Mouse (Mus musculus): ENCODE data around the gene Lrmda.

Lrmda gene

DNA sequence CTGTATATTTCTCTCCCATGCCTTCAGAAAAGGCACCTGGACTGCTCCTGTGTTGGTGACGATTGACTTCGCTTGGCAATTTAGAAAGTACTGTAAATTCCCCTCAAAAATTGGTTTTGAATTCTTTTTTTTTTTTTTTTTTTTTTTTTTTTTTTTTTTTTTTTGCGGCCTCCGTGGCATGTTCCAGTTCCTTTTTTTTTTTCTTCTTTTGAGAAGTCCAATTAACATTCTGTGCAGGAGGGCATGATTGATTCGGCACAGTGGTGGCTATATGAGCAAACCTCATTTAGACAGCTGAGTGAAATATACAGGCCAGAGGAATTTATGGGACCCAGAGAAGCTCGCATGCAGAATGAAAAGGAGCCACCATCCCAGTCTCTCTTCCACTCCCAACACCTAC, 288.5 kb downstream of the Lrmda start:
- in situ Hi-C loops (cut with MseI, MboI), result no loop called here

DNA sequence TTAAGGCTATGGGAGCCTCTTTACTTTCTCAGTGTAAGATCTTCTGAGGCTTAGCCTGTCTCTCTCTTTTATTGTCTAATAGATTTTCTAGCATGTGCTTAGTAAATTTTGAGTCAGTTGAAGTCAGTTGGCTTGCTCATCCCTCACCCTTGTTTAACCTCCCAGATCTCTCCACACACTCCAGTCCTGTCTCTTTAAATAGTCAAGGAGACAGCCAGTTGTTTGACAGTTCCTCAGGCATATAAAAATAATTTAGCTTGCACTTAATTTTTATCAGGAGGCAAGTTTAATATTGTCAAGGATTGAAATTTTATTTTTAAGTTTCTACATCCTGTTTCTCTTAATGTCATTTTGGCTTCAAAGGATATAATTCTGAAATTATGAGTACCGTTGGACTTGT, 303.5 kb downstream of the Lrmda start:
- in situ Hi-C loops (cut with MseI, MboI), result no loop called here

DNA sequence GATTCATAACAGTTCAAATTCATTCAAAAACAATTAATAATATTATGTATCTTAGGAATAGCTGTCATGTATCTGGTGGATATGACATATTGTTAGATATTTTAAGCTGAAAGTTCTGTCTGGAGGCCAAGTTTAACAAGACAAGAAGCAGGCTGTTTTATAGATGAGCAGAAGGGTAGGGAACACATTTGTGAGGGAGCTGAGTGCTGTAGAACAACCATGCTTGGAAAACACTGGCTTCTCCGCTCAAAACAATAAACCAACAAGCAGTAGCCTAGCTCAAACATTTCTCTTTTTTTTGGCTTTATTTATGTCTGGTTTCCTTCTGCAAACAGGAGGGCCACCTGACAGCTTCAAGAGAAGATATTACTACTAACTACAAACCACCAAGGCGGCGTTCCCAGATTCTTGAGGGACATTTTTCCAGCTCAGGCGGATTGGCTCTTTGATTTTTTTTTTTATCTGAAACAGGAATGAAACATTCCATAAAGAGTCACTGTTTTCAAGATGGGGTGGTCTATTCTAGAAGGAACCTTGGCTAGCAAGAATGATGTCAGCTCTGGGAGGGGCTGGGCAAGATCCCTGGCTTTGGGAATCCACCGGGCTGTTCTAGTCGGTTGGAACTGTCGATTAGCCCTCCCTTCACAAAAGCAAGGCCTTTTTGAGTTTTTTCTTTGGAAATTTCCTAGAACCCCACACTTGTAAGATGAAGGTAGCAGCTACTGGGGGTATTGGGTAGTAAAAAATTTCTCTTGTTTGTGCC, 304.2 kb downstream of the Lrmda start:
- in situ Hi-C loops (cut with MseI, MboI), result no loop called here

DNA sequence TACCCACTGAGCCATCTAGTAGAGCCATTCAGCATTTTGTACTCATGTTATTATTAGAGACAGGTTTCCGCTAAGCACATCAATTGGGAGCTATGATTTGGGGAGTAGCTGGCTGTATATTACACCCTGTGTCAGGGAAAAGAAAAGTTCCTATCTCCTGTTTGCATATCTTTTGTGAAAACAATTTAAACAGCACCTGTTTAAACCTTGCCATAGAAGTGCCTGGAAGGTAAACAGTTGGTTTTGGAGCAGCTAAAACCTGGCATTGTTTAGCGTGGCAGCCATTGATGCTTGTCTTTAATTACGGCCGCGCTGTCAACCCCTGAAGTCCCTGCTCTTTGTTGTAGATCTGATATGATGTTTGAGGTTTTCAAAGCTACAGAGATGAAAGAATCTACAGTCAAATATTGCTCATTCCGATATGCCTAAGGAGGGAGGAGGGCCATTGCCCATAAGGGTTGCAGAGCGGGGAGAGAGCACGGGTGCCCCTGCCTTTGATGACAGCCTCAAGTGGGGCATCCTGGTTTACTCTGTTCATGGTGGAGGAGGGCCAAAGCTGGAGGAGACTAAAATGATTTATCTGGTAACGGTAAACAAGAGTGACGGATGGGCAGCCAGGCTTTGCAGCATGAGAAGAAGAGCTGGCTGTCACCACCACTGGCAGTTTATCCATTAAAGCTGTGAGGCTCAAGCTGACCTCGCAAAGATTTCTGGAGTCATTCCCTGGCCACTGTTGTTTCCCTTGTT, 306.9 kb downstream of the Lrmda start:
- in situ Hi-C loops (cut with MseI, MboI), result no loop called here

DNA sequence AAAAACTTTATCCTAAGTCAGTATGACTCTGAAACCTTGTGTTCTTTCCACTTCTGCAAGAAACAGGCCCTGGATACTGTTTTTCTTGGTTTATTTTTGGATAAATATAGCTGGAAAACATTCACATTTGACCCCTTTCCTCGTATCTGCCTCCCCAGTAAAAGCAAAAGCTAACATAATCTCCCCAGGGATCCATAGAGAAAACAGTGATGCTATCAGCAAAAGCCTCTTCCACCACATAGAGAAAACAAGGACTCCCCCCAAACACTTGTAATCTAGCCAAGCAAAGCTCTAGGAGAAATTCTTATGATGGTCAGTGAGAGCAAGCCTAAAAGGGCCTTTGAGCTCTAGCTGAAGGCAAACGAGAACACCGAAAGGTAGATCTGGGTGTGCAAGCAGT, 309.7 kb downstream of the Lrmda start:
- in situ Hi-C loops (cut with MseI, MboI), result no loop called here

DNA sequence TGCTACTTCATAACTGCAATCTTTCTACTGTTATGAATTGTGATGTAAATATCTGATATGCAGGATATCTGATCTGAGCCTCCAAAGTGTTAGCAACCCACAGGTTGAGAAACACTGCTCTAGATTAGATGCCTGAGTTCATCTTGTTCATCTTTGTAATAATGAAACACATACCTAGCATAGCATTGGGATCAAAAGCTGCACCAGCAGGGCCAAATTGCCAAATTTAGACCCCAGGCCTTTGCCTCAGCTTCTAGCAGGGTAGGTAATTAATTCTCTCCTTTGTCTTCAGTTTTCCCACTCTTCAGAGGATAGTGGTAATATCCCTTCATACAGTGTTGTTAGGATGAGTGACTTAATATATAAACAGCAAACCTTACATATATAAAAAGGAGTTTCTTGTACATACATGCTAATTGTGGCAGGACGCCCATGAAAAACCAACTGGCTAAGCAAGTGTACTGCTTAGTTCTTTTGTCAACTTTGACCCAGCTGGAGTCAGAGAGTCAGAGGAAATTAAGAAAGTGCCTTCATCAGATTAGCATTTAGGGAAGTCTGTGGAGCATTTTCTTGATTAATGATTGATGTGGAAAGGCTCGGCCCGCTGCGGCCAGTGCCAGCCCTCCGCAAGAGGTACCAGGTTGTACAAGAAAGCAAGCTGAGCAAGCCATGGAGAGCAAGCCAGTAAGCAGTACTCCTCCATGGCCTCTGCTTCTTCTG, 315.7 kb downstream of the Lrmda start:
- in situ Hi-C loops (cut with MseI, MboI), result no loop called here

DNA sequence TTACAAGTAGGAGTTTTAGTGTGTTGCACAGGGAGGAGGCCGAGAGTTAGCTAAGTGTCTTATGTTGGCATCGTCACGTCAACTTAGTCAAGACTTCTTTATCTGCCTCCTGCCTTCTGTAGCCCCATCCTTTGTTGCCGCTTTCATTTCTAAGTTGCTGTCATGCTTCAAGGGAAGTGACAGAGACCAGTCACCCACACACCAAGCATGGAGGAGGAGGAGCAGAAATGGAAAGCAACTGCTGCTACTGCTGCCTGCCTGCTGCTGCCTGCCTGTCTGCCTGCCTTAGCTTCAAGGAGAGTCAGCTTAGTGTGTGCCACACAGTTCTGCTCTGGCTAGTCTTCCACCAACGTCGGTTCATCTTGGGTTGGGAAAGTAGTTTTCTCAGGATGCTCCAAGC, 319.7 kb downstream of the Lrmda start:
- in situ Hi-C loops (cut with MseI, MboI), result no loop called here

DNA sequence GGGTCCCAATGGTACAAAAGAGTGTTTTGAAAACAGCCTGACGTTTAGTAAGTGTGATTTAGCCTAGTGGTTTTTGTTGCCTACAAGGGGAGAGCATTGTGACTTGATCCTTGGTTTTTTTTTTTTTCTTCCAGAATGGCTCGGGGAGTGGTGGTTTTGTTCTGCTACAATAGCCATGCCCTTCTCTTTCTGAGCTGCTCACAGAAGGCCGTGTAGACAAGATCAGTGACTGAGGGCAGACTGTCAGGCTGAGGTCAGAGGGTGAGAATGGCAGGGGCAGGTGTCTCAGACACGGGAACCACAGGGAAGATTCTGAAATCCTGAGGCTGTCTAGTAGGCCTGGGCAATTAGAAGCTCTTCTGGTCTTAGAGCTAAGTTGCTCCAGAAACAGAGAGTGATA, 323.8 kb downstream of the Lrmda start:
- in situ Hi-C loops (cut with MseI, MboI), result no loop called here

DNA sequence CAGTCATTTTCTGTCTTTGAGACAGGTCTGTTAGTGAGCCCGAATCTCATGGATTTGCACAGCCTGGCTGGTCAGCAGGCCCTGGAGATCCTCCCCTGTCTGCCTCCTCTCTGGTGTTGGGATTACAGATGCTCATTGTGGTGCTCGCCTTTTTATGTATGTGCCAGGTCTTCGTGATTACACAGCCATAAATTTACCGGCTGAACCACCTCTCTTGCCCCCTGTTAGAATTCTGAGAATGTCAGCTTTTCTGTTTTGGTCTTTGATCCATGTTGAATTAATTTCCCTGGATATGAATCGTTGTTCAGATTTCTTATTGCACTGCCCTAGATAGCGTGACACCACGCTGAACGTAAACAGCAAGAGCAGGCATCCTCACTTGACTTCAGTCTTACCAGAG, 325.7 kb downstream of the Lrmda start:
- in situ Hi-C loops (cut with MseI, MboI), result no loop called here

DNA sequence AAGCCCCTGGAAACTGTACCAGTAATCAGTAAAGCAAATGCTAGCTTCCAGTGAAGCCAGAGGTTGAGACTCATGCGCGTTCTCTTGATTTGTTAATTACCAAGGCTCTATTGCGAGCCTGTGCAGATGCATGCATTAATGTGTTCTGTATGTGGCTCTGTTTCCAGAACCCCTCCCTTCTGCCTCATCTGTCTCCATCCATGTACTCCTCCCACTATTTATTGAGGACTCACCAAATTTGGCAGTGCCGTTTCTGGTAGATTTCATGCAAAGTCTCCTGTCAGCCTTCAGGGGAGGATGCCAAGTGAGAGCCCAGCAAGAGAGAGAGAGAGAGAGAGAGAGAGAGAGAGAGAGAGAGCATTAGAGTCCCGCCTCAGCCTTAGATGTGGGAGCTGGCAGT, 334.1 kb downstream of the Lrmda start:
- in situ Hi-C loops (cut with MseI, MboI), result no loop called here

DNA sequence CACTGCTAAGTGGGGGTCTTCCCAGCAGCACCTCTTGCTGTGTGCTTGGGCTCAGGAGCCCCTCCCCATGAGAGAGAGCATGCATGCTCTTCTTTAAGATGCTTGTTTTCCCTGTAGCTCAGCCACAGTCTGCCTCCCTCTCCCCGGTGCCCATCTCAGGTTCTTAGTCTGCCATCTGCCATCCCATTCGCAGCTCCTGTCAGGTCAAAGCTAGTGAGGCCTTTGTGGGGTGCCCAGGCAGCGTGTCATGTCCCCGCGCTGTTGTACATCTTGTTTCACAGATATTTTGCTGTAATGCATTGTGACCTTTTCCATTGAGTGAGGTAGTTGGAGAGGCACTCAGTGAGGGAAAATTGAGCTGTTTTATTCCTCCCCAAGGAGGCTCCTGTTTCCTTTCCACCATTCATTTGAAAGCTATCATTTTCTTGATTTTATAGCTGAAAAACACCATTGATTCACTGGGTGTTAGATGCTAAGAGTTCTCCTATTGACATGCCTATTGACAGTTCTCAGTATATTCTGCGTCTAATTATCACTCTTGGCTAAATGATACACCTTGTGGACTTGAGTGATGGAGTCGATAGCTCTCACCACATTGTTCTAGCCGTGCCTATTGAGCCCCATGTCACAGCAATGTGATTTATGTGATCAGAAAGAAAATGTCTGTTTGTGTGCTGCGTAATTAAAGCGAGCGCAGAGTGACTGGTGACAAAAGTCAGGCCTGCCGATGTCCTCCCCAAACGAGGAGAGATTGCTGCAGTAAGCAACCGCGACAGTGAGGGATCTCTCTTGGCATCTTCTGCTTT, 335.5 kb downstream of the Lrmda start:
- in situ Hi-C loops (cut with MseI, MboI), result no loop called here

DNA sequence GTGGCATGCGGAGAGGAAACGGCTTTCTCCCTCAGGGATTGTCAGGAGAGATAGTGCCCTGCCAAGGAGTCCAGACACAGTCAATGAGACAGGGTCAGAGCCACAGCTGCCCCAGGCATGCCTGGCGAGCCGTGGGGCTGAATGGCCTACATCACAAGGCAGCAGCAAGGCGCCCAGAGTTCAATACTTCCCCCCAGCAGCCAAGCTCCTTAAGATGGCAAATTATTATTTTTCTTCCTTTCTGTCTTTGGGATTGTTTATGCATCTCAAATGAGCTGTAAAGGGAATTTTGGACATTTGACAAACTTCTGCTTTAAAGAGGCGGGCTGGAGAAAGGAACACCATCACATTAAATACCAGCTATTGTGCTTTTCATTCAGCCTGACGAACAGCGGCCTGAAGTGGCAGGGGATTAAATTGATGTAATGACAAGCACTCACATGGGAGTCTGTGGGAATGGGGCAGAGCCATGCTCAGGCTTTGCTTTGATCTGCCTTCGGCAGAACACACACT, 338.5 kb downstream of the Lrmda start:
- in situ Hi-C loops (cut with MseI, MboI), result no loop called here

DNA sequence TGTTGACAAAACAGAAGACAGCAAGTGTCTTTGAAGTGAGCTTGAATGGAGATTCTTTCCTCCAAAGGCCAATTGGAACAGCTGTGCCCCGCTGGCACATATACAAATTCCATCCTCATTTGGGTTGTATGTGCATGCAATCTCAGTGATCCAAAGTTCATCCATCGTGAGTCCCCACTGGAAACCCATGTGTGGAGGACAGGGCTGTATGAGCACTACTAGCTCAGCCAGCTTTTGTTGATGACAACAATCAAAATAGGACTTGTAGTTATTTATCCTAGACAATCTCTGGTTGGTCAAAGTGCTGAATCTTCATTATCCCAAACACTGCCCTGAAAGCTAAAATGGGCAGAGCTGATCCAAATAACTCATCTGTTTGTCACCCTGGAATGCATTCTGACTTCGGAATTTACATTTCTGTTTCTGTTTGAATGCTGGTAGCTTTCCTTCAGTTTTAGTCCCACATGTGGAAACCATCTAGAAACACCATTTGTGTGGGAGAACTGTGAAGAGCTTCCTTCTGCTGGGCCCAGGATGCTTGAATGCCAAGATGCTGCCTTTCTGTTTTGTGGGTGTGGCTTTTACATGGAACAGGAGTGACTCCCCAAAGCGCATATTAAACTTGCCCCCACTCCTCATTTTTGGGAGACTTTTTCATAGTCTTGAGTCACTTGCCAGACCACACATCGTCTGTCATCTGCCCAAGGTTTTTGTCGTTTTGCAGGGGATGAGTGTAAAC, 344.7 kb downstream of the Lrmda start:
- in situ Hi-C loops (cut with MseI, MboI), result no loop called here

DNA sequence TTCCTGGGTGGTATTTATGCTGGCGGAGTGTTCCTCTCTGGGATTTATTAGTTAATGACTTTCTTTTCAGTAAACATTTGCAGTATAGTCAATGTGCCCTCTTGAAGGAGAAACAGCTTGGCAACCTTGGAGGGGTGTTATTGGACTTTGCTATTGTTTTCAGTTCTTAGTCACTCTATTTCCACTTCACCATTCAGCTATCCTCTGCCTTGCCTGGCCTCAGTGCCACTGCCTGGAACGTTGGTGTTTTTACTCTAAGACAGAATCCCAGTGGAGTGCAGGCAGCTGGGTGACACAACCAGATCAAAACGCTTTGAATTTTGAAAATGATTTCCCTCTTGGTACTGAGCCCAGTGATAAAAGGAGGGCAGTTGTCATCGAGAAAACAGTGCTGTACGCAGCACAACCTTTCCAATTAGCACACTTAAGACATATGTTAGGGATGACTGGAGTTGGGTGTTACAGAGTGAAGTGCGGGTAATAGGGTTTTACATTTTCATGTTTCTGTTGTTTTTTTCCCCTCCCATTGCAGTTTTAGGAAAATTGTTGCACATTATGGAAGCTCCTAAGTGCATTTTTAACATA, 345.4 kb downstream of the Lrmda start:
- in situ Hi-C loops (cut with MseI, MboI), result no loop called here

DNA sequence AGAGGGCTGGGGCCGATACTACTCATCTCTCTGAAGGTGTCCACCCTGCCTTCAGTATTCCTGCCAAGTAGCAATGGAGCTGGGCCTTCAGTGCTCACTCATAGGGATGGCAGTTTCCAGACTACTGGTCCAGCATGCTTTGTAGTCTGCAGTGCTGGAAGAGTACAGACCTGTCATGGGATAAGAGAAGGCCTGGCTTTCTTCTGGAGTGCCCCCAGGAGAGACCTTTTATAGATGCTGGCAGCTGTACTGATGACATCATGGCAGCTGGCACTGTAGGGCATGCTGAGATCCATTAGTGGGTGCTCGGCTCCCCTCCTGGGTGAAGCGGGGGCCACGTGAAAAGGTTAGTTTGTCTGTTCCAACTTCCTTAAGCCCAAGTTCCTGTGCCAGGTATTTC, 348.1 kb downstream of the Lrmda start:
- in situ Hi-C loops (cut with MseI, MboI), result no loop called here

DNA sequence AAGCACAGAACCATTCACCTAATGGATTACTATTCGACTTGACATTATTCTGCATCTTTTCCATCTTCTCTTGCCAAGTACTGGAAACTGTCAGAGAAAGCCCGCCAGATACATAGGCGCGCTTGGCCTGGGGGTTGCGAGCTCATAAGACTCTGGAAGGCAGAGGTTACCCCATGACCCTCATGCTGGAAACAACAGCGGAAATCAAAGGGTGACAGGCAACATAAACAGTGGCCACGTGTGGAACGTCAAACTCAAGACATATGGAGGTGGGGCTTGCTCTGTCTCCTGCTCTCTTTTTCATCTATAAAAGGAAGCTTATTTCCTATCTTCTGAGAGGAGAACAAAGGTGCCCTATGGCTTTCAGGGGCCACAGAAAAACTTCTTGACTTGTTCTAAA, 351.6 kb downstream of the Lrmda start:
- in situ Hi-C loops (cut with MseI, MboI), result no loop called here

DNA sequence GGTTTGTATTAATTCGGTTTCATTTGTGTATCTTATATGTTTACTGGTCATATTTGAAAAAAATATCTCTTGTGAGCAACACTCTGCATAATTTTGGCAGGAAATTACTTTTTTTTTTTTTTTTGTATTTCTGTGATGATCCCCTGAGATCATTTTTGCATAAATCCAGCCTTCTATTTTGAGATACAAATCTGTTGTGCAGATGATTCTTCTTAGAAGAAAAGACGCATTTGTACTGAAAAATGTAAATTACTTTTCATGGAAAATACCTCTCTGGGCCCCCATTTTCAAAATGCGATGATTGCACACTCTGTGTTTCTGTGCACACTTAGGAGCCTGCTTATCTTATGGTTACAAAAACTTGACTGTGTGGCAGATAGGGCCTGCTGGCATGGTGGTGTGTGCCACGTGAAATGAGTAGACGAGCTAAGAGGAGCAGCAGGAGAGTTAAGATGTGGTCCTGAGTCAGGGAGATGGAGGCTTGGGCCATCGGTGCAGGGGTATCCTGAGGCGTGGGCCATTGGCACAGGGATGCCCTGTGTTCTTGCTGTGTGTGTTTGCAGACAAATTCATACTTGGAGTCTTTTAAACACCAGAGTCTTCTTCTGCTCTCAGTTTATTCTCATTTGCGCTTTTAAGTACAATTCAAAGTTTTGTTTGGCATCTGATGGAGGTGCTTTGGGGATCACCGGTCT, 353.3 kb downstream of the Lrmda start:
- in situ Hi-C loops (cut with MseI, MboI), result no loop called here

DNA sequence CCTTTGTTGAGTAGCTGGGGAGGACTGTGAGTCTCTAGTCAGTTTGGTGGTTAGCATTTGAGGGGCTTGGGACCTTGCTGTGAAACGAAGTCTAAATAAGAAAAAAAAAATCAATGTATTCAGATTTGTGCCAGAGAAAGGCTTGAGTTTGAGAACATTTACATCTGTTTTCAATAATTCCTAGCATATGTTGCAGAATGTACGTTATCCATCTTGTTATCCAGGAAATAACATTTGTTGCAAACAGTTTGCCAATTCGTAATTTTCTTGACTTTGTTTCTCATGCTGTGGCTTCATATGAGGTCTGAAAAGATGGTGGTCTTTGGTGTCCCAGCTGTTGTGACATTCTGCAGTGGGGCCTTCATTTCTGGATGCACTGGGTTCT, 353.8 kb downstream of the Lrmda start:
- in situ Hi-C loops (cut with MseI, MboI), result no loop called here

DNA sequence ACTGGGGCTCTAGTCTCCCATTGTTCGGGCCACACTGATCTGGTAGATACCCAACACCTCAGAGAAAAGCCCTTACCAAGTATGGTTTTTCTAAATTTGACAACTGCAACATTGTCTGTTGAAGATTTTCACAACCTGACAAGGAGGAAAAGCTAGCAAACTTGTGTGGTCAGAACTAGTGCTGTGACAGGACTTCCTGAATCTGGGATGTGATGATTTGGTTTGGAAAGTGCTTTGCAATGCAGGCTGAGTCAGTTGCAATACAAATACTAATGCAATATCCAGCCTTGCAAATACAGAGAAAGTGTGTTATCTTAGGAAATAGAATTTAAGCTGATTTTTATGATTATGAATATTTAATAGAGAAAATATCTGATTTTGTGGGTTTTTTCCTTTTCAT, 357.6 kb downstream of the Lrmda start:
- in situ Hi-C loops (cut with MseI, MboI), result no loop called here

DNA sequence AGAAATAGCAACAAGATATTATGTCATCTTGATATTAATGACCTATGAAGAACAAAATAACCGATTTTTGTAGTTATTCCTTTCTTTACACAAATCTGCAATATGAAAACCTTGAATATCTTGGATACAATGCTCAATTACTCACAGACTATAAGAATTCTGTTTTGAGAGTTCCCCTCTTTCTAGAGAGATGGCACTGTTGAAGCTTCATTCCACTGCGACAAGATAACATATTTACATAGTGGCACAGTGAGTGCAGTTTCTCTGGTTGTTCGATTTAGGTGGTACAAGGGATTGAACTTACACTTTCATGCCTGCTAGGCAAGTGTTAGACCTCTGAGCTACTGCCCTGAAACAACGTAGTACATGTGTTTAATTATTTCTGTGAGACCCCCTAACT, 362.6 kb downstream of the Lrmda start:
- in situ Hi-C loops (cut with MseI, MboI), result no loop called here

Measured in mouse trophoblast stem cell (cell line).